Mouse (Mus musculus) embryo, embryonic 10 days (tissue): ENCODE measurements at regions not wholly inside any gene's neighbourhood (a gene's known extent, or its start where the extent isn't known, plus 50 kb on each side); places are given as distances from the start of the nearest gene placed in this dataset.

ENCODE experiments used
- DNase-seq: peaks from one replicate; pipeline ENCODE4 v3.0.0-alpha.2; 2015; ENCODE audit warnings: low spot score

DNA sequence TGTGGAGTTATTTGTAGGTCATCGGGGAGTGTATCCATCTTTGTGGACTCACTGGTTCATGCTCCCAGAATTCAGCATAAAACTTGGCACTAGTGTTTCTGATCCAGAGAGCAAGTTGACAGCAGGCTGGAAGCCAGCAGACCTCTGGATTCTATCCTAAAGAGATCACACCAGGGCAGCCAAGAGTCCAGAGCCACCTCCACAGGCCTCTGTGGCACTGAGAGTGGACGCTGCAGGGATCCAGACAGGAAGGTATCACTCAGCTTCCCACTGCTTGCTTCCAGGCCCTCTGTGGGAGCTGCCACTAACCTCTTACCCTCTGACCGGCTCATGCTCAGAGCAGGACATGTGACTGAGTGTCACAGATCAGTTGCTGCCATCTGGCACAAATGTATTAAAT lies 69.8 kb upstream of the Plcl2 start:
- DNase-seq = no peak

DNA sequence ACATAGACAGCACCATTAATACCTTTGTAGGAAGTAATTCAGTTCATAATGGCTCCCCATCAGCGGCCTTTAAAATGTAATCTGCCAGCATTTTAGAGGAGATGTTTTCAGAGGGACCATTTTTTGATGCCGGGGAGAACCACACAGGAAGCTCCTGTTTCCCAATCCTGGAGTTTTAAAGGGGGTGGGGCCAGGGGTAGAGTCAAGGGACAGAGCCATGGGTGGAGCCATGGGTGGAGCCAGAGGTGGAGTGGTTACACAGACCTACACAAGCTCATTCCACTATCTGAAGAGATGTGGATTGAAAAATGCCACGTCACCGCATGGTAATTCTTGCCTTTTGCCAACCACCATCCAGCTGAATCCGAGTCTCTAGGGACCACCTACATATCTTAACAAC lies 67.1 kb upstream of the Plcl2 start:
- DNase-seq = no peak

DNA sequence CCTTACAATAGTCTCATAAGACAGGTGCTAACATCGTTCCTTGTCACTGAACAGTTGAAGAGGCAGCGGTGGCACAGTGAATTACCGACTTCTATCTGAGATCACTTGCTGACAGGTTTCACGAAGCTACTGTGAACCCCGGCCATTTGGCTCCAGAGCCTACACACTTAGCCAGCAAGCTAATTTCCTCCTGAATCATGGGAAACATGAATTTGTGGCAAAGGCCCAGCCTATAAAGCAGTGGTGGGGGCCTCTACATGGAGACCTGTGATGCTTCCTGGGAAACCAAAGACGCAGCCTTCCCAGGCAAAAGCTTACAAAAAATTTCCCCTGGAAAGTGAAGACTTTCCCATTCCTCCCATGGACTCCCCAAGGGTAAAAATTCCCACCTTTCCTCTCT lies 66.3 kb upstream of the Plcl2 start:
- no peak for DNase-seq

DNA sequence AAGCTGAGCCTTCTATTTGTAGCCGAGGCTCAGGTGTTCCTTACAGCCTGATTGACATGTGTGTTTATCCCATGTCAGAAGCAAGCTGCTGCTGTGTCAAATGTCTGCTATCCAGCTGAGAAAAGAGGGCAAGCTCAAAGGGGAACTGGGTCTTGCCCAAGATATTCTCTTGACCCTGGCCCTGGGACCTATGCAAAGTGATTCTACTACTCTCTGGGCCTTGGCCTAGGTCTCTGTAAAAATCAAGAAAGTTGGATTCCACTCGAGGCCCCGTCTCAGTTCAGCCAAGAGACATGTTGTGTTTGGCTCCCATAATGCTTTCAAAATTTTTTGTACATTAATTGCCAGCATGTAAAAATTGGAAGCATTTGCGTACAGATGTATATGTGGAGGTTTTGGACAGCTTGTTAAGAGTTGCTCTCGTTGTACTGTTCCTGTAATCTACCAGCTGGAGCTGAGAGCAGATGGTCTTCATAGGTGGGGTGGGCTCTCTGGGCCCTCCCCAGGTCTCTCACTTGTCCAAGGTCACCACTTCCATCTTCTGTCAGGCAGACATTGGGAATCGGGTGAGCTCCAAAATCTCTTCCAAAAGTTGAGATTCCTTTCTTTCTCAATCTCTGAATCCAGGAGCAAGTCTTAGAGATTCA lies 65.7 kb upstream of the Plcl2 start:
- DNase-seq = no peak

GRCm38 (mm10) chr17:50444023-50444389 lies 65.2 kb upstream of the Plcl2 start:
- DNase-seq = no peak

DNA sequence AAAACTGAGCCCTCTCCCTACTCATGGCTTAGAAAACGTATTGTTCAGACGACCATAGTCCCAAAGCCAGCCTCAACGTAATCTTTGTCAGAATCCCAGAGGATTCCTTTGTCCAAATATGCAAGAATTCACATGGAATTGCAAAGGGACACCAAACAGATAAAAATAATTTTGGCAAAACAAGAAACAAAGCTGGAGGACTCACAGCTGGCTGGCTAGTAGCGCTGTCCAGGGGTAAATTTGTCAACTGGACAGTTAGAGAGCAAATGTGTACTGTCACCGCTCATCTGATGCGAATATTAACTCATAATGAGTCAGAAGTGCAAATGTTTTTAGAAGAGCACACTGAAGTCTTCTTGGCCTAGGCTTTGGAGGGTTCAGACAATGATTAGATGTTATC lies 60.5 kb upstream of the Plcl2 start:
- no peak for DNase-seq

GRCm38 (mm10) chr17:50451606-50452005 lies 57.6 kb upstream of the Plcl2 start:
- no peak for DNase-seq

- DNase-seq = no peak
Measured at GRCm38 (mm10) chr17:50453524-50453923, 55.7 kb upstream of the Plcl2 start.

GRCm38 (mm10) chr17:50453956-50454355 lies 55.2 kb upstream of the Plcl2 start:
- no peak for DNase-seq

DNA sequence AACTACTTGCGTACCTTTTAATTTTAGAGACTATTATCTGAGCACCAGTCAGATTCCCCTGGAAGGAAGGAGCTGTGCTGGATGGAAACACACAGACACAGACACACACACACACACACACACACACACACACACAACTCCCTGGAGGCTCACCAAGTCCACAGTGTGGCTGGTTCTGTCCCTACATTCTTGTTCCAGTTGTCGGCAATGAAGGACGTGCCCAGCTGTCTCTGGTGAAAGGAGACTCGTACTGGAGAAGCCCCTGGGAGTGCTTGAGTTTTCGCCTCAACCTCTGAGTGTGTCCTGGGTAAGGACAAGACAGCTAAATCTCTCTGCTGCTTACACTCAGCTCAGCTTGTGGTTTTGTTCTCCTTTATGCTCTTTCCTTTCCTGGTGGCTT lies 54.3 kb upstream of the Plcl2 start:
- DNase-seq = no peak

DNA sequence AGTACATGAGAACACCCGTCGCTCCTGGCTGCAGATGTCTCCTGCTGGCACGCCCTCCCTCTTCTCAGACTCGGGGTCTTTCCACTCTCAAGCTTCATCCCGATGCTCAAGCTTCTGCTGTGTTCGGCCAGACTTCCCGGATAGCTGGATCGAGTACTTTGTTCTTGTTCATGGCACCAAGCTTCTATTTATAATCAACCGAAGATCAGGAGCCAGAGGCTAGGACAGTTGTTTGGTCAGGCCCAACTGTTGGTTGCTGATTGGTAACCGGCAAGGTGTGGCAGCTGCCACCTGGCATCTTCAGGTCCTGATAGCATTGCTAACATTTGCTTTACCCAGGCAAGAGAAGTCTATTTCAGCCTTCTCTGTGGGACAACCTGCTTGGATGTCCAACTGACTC lies 53.5 kb upstream of the Plcl2 start:
- no peak for DNase-seq

- DNase-seq = no peak
Measured at GRCm38 (mm10) chr17:50457053-50457697, 52.0 kb upstream of the Plcl2 start.

DNA sequence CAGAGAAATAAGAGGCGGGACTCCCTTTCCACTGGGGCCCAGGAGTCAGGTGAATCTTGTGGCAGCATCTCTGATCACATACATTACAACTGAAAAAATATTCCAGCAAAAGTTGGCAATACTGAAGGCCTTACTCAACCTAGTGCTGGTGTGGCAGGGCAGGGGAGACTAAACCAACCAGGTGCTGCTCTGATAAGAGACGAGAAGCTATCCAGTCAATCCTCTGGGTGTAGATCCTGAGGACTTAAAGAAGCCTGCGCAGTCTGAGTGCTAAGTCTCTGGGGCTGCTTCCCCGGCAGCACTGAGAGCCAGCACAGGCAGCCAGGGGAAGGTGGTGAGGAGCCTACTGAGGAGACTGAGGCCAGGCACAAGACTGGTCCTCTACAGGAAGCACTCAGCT lies 51.0 kb upstream of the Plcl2 start:
- DNase-seq = no peak
